Mouse (Mus musculus) frontal cortex, postnatal 36 days (tissue): ENCODE measurements around the gene Zhx3.

ENCODE experiments used
- DNase-seq, 2 experiments: peaks; one replicate each; pipeline ENCODE4 v3.0.0; 2022; ENCODE audit warnings: low spot score in 2 of 2

Gene Zhx3

DNA sequence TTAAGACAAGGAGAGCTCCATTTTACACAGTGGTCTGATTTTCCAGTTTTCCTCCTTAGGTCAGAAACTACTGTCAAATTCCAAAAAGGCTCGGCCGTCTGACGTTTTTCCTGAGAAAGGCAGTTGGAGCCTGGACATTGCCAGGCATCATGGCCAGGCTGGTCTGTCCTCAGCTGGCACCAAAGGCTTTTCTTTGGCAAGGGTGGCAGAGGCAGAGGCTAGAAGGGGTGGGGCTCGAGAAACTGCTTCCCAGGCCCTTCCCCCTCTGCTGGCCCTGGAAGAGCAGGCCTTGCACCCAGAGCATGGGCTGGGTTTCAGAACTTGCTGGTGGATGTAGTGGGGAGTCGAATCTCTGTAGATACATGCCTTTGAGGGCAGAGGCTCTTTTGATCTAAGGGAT, 9.6 kb upstream of the Zhx3 start:
- no peak for DNase-seq

DNA sequence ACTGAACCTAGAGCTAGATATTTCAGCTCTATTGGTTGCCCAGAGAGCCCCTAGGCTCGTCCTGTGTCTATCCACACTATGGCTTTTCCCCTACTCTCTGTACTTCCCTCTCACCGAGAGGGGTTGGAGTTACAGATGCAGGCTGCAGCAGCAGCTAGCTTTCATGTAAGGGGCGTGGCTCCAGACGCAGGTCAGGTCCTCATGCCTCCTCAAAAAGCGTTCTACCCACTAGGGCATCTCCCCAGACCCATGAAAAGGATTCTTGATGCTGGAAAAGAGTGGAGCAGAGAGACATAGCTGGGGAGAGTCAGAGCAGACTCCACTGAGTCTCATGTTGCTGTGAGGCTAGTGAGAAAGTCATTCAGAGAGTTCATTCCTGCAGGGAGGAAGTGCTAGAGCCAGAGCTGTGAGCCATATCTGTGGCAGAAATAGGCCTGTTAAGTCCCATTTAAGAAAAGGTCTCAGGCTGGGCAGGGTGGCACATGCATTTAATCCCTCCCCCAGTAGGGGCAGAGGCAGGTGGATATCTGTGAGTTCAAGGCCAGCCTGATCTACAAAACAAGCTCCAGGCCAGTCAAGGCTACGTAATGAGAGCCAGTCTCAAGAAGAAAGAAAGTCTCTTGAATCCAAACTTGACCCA, 8.8 kb upstream of the Zhx3 start:
- DNase-seq: no peak

DNA sequence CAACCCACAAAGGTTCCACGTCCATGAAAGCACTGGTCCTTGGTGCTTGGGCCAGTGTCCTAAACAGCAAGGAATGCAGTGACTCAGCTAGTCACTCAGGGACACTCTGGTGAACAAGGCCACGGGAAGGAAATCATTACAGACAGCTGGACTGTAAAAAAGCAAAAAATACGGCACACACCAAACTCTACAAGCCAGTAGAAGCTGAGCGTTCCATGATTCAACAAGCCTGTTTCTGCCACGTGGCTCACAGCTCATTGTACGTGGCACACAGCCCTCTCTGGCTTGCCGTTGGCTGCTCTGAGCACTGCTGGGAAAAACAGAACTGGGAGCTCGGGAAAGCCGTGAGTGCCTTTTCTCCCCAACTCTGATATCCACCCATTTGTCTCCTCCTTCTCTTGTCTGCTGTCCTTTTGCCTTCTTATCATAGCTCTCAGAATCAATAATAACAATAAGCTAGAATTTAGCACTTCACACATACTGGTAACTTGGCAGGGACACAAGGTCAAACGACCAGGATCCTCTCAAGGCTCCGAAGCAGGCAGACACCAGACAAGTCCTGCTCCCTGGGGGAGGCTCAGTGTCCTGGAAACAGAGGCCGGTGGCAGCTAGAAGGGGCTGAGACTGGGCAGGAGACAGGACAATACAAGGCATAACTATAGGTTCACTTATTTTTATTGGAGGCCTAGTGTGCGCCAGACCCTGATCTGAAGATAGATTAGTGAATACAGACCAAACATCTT, 7.8 kb upstream of the Zhx3 start, which contains the start of gene Lpin3:
Gene Lpin3, plus strand, starts transcription at position 218 of the 743 bp plus-strand sequence.
- peak in 1 of 2 experiments; percentile 15 for DNase-seq

DNA sequence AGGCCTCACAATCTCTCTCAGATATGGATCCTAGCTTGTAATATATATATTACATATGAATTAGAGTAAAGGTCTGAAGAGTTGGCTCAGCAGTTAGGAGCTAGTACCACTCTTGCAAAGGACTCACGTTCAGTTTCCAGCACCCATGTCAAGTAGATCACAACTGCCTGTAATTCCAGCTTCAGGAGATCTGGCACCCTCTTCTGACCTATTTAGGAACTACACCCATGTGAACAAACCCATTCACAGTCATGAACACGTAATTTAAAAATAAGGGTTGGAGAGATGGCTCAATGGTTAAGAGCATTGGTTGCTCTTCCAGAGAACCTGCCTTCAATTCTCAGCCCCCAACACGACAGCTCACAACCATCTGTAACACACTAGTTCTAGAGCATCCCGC, 3.3 kb upstream of the Zhx3 start:
- no peak for DNase-seq

DNA sequence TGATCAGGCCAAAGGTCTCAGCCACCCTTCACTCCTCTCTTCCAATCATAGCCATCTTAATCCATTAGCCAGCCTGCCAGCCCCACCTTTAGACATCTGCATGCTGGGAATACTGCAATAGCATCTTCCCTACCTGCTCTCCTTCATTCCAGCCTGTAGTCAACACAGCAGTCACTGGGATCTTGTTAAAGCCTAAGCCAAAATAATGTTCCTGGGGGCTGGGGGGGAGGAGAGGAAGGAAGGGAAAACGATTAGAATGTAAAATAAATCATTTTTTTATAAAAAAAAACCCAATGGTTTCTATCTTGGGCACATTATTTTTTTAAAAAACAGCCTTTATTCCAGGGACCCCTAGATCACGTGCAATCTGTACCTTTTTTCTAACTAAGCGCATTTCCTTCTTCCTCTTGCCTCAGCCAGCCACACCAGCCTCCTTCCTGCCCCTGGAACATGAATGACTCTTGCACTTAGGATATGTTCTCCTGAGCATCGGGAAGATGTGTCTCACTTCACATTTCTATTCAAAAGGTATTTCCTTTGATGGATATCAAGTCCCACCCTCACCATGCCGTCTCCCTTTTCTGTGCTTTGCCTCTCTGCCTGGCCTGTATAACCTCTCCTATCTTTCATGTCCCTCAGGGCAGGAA, 1.6 kb upstream of the Zhx3 start:
- no peak for DNase-seq

DNA sequence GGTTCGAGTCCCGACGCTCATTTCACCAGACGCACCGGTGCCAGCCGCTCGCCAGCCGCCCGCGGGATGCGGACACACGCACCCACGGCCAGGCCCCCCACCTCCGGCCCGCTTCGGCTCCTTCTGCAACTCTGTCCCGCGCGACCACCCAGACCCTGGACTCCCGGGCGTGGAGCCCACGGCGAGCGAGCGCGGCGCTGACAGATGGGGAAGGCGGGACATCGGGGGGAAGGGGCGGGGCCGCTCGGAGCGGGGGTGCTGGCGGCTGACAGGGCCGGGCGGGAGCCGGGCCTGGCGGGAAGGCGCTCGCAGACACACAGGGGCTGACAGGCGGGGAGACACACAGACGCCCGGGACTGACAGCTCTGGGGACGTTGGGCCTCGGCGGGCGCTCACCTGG, 403 bp downstream of the Zhx3 start:
- peak; percentile 52 to 66 for DNase-seq

DNA sequence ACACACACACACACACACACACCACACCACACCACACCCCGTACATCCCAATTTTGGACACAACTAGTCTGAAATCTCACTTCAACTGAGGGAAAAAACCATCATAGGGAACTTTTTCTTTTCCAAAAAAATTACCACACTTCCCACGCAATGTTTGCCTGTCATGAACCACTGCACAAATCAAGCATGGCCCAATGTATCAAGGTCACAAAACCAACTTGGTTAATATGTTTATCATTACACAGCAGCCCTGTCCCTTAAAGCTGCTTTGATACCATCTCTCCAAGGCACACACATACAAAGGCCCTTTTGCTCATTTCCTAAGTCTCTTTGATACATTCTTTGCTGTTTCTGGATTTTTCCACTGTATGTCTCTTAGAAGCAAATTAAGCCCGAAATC, 1.5 kb downstream of the Zhx3 start:
- no peak for DNase-seq

DNA sequence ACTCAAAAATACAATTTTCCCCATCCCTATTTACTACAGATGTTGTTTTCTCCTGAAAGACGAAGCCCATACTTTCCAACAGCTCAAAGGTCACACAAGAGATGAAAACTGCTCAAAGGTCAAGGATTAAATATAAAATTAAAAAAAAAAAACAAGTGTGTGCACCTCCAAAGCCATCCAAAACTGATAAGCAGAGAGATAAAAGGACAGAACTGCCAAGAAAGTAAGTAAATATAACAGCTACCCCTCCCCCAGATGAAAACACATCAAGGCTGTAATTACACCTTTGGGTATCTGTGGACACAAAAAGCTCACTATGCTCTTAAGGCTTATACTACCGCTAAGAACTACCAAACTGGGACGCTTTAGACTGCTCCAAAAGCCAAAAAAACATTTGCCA, 3.4 kb downstream of the Zhx3 start:
- no peak for DNase-seq

DNA sequence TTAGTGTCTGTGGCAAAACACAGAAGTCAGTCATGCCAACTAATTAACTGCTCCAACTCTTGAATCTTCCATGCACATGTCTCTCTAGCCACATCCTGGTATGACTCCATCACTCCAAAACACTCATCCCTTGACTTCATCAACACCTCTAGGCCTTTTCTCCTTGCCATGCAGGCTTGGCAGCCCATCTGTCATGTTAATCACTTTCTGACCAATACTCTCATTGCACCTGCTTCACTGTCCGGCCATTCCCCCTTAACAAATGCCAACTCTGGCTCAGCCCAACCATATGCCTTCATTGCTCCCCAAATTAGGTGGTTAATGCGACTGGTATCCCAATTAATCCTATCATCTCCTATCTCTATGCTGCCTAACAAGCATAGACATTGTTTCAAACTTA, 7.5 kb downstream of the Zhx3 start:
- DNase-seq: no peak

DNA sequence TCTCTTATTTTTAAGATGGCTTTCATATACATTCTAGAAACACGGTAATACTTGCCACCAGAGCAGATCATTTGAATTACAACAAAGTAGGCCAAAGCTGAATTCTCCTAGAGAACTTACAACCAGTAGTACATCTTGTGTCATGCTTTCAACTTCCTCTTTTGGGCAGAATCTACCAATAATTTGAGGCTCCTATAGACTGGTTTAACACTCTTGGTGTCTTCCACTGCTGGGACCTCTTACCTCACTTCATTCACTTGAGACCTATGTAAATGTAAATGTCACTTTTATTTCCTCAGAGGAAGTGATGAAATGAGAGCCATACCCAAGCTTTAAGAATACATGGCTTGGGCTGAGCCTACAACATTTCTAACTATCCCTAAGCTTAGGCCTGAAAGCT, 8.7 kb downstream of the Zhx3 start:
- no peak for DNase-seq

DNA sequence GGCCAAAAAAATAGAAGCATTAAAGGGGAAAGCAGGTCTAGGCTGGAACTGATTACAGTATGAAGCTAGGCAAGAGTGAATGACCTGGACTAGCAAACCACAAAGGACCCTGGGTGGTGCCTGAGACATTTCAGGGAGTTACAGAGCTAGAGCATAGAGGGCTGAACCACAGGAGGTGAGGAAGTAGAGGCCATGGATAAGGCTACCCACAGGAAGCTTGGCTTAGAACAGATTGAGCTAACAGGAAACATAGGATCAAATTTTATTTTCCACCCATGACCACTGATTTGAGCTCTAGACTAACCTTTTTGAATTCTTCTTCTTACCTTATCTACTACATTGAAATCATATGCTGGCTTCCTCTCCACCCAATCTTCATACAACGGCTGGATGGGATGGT, 12.4 kb downstream of the Zhx3 start:
- no peak for DNase-seq

DNA sequence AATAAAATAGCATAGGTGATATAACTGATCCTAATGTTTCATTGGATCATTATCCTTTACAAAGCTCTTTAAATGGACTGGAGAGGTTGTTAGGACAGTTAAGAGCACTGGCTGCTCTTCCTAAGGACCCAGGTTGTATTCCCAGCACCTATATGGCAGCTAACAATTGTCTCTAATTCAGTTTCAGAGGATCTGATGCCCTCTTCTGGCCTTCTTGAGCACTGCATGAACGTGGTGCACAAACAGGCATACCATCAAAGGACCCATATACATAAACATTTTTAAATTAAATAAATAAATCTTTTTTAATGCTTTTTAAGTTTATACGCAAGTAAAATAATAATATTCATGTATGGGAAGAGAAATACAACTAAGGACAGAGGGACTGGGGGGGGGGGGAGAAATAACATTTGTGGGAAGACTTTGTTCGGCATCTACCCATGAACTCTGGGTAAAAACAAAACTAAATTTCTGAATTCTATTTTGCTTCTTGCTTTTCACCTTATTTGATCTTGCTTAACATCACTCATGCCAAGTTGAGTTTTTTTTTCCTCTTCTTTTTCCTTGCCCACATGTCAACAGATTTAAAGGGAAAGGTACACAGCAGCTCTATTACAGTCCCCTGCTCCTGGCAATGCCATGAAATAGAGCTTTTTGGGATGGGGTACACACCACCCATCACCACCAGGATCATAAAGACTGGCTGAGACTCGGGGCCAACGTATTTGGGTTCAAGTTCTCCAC, 16.3 kb downstream of the Zhx3 start:
- DNase-seq: no peak

DNA sequence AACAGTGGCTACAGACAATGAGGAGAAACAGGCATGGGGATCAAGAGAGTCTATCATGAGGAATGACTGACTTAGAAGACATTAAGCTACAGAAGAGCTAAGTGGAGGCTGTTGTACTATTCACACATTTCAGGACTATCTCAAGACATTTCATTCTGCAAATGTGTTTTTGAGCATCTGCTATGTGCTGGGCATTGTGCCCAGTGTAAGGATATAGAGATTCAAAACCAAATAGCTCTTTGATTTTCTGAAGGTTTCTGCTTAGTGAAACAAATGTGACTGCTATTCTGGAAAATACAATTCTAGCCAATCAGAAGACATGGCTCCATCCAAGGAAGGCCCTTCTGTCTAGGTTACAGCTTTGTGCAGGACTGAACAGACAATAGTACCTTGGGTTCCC, 18.1 kb downstream of the Zhx3 start:
- DNase-seq: peak; percentile 50 to 88

DNA sequence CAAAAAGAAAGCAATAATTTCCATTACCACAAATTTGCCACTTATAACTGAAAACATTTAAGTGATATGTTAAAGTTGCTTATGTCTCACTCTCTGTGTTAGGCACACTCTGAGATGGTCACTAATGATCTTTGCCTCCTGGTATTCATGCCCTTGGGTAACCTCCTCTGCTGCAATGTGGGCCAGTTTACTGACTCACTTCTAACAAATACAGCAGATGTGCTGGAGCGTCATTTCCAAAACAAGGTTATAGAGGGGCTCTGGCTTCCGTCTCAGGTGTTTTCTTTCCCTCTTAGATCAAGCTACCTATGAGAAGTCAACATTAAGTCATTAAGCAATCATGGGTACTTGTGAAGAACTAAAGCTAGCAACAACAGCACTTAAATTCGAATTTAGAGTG, 22.4 kb downstream of the Zhx3 start:
- no peak for DNase-seq

DNA sequence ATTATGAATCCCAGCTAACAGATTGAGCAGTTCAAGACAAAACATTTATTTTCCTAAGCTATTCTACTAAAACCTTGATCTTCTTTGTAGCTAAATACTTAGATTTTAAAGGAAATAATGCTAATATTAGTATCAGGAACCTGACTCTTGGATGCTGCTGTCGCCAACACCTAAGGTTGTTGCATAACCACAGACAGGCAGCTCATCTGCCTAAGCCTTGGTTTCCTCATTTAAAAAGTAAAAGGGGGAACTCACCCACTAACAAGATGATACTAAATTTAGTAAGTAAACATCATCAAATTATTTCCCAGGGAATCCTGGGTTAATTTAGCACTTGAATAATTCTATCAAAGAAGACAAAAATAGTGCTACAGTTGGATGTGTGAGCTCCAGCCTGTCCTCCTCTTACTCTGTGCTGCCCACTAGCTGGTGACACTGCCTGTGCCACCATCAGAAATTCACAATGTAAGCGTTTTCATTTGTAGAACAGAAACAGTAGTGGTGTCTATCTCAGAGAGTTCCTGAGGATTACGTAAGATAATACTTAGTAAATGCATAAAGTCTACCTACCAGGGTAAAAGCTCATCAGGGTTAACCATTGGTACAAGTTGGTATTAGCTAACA, 23.1 kb downstream of the Zhx3 start:
- no peak for DNase-seq

DNA sequence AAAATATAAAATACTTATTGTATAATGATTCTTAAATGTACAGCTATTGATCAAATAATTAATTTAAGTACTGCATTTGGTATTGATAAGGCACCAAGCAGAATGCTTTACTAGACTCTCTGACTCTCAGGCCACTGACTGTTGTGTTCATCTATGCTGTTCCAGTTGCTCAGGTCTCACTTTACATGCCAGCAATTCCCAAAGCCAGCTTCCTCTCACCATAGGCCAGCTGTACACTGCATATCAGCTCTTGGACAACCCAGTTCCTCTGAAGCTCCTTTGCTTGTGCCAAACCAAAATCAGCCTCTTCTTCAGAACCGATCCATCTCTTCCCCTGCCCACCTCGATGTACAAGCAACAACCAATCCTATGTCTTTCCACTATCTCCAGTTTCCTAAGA, 24.6 kb downstream of the Zhx3 start:
- DNase-seq: no peak

DNA sequence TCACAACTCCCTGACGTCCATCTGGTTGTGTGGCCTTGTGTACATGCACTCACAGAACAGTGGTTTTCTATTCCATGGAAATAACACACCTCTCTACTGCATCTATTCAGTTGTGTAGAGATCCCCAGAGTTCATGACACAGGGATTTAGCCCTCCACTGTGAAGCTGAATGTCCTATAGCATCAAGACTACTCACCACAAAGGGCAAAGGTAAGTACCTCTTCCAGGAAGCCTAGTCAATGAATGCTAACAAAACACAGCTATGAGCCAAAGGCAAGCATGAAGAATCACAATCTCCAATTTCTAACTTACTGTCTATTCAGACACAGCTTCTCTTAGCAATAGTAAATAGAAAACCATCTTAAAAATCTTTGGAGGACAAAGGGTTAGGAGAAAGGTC, 25.1 kb downstream of the Zhx3 start:
- no peak for DNase-seq

DNA sequence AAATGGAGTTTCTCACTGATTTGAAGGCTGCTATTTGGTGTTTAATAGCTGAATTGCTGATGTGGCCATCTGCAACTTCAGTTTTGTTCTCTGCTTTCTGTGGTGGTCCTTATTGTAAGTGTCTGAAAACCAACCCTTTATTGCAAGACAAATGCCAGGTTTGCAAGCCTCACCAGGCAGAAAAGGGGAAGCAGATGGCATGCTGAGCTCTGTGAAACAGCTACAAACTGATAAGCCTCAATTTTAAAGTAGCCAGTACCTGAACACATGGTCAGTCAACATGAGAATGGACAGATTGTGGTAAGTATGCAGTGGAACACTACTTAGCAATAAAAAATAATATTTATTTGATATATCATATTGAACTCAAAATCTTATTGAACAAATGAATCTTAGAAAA, 32.0 kb downstream of the Zhx3 start:
- no peak for DNase-seq

DNA sequence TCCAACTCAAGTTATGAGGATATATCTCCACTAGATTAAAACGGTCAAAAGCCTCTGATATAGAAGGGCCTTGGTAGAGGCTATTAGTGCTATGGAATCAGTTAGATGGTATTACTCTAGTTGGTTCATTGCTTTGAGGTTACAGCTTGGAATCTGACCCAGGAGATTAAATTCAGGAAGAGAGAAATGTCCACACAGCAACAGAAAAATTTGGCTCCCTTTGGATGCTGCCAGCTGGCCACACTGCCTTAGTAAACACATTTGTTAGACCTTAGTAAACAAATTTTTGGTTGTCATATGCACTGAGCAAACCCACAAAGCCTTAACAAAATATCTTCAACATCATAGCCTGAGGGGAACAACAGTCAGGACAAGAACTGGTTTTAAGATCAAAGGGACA, 62.0 kb downstream of the Zhx3 start:
- DNase-seq: no peak

DNA sequence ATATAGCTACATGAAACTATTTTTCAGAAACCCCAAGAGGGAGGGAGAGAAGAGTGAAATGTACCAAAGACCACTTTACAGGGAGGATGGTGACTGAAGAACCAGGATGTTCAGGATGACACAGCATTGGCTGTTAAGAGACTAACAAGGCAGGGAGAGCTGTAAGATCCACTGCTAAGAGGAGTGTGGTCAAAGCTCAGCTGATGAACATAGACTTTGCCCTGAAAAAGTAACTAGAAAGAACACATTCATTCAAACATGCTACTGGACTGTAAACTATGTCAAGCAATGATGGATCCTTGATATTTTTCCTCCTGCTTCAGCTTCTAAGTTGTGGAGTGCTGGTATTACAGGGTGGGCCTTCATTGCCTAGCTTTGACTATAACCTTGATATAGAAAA, 62.4 kb downstream of the Zhx3 start:
- no peak for DNase-seq

DNA sequence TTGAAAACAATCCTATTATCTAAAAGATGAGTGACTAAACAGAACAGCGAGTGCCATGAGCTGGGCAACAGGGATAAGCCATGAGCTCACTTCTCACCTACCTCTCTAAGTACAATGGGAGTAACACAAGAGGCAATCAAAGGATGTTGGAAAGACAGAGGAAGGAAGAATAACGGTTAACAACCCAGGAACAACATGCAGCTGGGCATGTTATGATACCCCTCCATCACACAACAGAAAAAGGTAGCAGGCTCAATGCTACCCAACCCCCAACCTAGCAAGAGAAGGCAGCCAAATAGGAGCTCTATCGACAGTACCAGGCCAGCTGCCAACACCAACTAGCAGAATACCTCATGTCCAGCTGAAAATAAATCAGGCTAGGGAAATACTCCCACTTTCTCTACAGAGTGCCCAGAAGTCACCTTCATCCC, 66.7 kb downstream of the Zhx3 start:
- DNase-seq: peak in 1 of 2 experiments; percentile 43
